Mouse (Mus musculus): ENCODE results near the gene Mettl13. TPM values are rescaled to one million over a fixed set of nuclear protein-coding genes. Genes with fewer than 3 reads are reported as not detected.

The Mettl13 gene
- polyA plus RNA-seq, 1 experiment from 2014 or later = 23.4 TPM

DNA sequence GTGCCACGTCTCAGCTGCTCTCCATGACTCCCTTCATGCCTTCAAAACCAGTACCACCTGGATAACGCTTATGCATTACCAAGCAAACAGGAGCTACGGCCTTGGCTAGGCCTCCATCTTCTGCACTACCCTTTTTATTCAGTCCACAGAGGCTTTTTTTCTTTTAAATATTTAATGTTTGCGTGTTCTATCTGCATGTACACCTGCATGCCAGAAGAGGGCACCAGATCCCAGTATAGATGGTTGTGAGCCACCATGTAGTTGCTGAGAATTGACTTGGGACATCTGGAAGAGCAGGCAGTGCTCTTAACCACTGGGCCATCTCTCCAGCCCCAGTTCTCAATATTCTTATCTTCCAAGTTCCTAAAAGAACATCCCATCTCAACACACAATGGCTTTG lies 16.8 kb downstream of the Mettl13 start:
- Histone ChIP-seq H3K4me2 (replicated peaks) (no peak overlapping the region), H3K4me3 (replicated peaks) (no peak overlapping the region), H3K27ac (replicated peaks) (no peak overlapping the region), H3K9ac (no peak overlapping the region), H3K4me1 (no peaks in the 10 kb centered on the region), H3K27me3 (no peaks in the 10 kb centered on the region), H3K36me3 (peaks cover 45% of the 10 kb centered on the region), H3K9me3 (replicated peaks) (no peaks in the 10 kb centered on the region)
- no peak for ATAC-seq (ENCODE audit: insufficient number of reproducible peaks, low FRiP score, low TSS enrichment, low read depth)
- 73% methylated on average over 4 of the region's 4 CpGs for WGBS

- H3K4me3 ChIP-seq (replicated peaks) = no peak overlapping the region
- H3K9me3 ChIP-seq (replicated peaks) = no peaks in the 10 kb centered on the region
- H3K27ac ChIP-seq (replicated peaks) = no peak overlapping the region
- H3K27me3 ChIP-seq = no peaks in the 10 kb centered on the region
- 59% methylated on average over 1 of the region's 1 CpGs for WGBS
- ATAC-seq (ENCODE audit: insufficient number of reproducible peaks, low FRiP score, low TSS enrichment, low read depth) = no peak
- H3K4me2 ChIP-seq (replicated peaks) = no peak overlapping the region
- H3K9ac ChIP-seq = no peak overlapping the region
- H3K4me1 ChIP-seq = no peaks in the 10 kb centered on the region
- peaks cover 36% of the 10 kb centered on the region for H3K36me3 ChIP-seq
These were observed 17.7 kb downstream of the Mettl13 start for GRCm38 (mm10) chr1:162530666-162531065.

DNA sequence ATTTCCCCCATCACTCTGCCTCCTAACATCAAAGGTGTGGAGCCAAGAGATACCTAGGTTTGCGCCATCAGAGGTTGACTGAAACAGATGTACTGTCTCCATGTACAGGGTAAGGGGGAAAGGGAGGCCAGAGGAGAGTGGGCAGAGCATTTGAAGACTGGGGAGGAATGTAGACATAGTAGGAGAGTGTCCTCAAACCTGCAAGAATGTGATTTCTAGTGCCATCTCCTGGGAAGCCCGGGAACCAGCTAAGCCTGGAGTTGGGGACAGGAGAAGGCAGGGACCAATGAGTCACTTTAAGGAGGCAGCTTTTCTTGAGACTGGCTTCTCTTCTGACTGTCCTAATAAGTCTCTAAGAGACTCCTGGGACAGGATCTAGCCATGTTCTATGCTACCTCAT lies 18.7 kb downstream of the Mettl13 start:
- no peaks in the 10 kb centered on the region for H3K4me1 ChIP-seq
- no peaks in the 10 kb centered on the region for H3K27me3 ChIP-seq
- ATAC-seq (ENCODE audit: insufficient number of reproducible peaks, low FRiP score, low TSS enrichment, low read depth) = no peak
- H3K9me3 ChIP-seq (replicated peaks) = no peaks in the 10 kb centered on the region
- H3K4me2 ChIP-seq (replicated peaks) = no peak overlapping the region
- H3K9ac ChIP-seq = no peak overlapping the region
- peaks cover 26% of the 10 kb centered on the region for H3K36me3 ChIP-seq
- no peak overlapping the region for H3K4me3 ChIP-seq (replicated peaks)
- 68% methylated on average over 2 of the region's 2 CpGs for WGBS
- H3K27ac ChIP-seq (replicated peaks) = no peak overlapping the region

DNA sequence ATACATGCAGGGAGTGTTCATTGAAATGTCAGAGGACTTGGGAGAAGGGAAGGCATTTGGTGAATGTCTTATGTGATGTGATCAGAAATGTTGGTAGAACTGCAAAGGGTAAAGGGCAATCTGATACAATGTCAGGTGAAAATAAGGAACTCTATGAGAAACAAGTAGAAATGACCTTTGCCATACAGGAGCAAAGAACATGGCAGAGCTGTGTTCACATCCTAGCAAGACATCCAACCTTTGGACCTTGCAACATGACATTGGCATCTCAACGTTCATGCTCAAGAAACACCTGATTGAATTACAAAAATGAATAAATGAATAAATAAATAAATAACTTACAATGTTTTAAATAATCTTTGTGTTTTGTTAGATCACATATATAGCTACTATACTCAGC lies 33.2 kb downstream of the Mettl13 start:
- H3K4me1 ChIP-seq = no peaks in the 10 kb centered on the region
- H3K27ac ChIP-seq (replicated peaks) = no peak overlapping the region
- H3K36me3 ChIP-seq = no peaks in the 10 kb centered on the region
- no peak overlapping the region for H3K9ac ChIP-seq
- no peak overlapping the region for H3K4me3 ChIP-seq (replicated peaks)
- no peaks in the 10 kb centered on the region for H3K27me3 ChIP-seq
- no peak for ATAC-seq (ENCODE audit: insufficient number of reproducible peaks, low FRiP score, low TSS enrichment, low read depth)
- 80% methylated on average over 1 of the region's 1 CpGs for WGBS
- H3K9me3 ChIP-seq (replicated peaks) = no peaks in the 10 kb centered on the region
- H3K4me2 ChIP-seq (replicated peaks) = no peak overlapping the region

DNA sequence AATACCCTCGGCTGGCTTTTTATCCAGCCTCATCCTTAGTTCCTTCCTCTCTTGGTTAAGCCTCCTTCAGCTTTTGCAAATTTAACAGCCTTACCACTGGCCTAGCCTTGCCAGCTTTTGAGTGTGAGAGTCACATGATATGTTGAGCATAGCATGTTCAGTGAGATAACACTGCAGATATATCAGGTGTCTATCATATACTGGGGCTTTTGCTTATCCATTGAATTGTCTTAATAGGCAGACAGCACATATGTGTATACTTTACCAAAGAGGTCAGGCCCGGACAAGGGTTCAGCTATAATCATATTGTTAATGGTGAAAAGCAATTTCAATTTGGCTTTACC lies 38.4 kb downstream of the Mettl13 start:
- 73% methylated on average over 2 of the region's 2 CpGs for WGBS

DNA sequence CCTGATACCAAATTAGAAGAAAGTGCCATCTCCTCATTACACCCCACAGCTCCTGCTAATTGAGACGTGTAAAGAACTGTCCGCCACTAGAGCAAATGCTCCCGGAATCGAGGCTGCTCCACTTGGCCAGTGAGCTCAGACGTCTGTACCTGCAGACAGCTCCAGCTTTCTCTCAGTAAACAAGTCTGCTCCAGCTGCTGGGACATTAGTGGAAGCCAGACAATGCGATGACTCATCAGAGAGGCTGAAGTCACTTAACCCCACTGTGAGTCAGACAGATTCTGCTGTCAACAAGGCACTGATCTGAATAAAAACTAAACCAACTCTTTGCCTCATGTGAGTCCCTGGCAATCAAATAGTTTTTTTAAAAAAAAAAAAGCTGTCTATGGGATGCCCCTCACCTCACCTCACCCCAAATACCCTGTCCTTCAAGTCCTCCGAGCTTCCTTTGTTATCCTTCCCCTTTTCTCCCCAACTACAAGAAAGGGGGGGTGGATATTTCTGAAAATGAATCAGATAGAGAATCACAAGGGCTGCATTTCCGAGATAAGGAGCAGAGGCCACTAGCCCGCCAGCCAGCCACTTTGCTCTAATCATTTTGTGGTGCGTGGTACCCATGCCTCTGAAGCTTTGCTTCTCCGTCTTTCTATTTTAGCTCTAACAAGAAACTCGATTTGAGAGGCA lies 38.9 kb downstream of the Mettl13 start:
- Histone ChIP-seq H3K4me3 (replicated peaks) (no peak overlapping the region), H3K36me3 (no peaks in the 10 kb centered on the region), H3K27me3 (no peaks in the 10 kb centered on the region), H3K9me3 (replicated peaks) (no peaks in the 10 kb centered on the region), H3K9ac (no peak overlapping the region), H3K27ac (replicated peaks) (no peak overlapping the region), H3K4me1 (peaks cover 7% of the 10 kb centered on the region; the same call in 1 of the 2 replicates), H3K4me2 (replicated peaks) (no peak overlapping the region)
- ATAC-seq (ENCODE audit: insufficient number of reproducible peaks, low FRiP score, low TSS enrichment, low read depth) = no peak
- 49% methylated on average over 12 of the region's 12 CpGs for WGBS

More for the DNA sequence above, 38.4 kb downstream of the Mettl13 start:
- H3K27ac ChIP-seq (replicated peaks) = no peak overlapping the region
- H3K9me3 ChIP-seq (replicated peaks) = no peaks in the 10 kb centered on the region
- H3K36me3 ChIP-seq = no peaks in the 10 kb centered on the region
- no peak overlapping the region for H3K4me3 ChIP-seq (replicated peaks)
- no peak overlapping the region for H3K4me2 ChIP-seq (replicated peaks)
- H3K9ac ChIP-seq = no peak overlapping the region
- no peaks in the 10 kb centered on the region for H3K27me3 ChIP-seq
- H3K4me1 ChIP-seq = peaks cover 7% of the 10 kb centered on the region; the same call in 1 of the 2 replicates
- ATAC-seq (ENCODE audit: insufficient number of reproducible peaks, low FRiP score, low TSS enrichment, low read depth) = no peak

- H3K9me3 ChIP-seq (replicated peaks) = no peaks in the 10 kb centered on the region
- H3K36me3 ChIP-seq = no peaks in the 10 kb centered on the region
- no peak for ATAC-seq (ENCODE audit: insufficient number of reproducible peaks, low FRiP score, low TSS enrichment, low read depth)
- H3K27me3 ChIP-seq = no peaks in the 10 kb centered on the region
- no peak overlapping the region for H3K4me3 ChIP-seq (replicated peaks)
- H3K4me2 ChIP-seq (replicated peaks) = no peak overlapping the region
- 83% methylated on average over 4 of the region's 4 CpGs for WGBS
- no peak overlapping the region for H3K9ac ChIP-seq
- peaks cover 7% of the 10 kb centered on the region; the same call in 1 of the 2 replicates for H3K4me1 ChIP-seq
- no peak overlapping the region for H3K27ac ChIP-seq (replicated peaks)
These were observed 39.9 kb downstream of the Mettl13 start for GRCm38 (mm10) chr1:162508211-162509005.

DNA sequence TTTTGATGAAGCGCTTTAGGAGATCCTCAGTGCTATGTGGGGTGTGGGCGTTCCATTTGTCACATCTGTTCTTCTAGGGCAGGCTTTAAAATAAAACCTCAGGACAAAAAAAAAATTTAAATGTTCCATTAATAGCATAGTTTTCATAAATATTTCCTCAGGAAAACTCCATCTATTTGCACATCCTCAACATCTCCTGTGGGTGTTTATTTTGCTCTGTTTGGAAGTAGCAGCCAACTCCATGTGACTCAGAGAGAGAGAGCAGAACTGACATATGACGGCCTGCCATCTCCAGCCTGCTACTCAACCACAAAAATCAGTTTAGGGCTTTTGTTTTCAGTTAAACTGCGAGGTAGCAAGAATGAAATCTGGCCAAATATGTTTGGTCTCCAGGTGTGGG lies 41.8 kb downstream of the Mettl13 start:
- H3K4me1 ChIP-seq = peaks cover 7% of the 10 kb centered on the region; the same call in 1 of the 2 replicates
- no peak for ATAC-seq (ENCODE audit: insufficient number of reproducible peaks, low FRiP score, low TSS enrichment, low read depth)
- H3K9ac ChIP-seq = no peak overlapping the region
- H3K9me3 ChIP-seq (replicated peaks) = no peaks in the 10 kb centered on the region
- 64% methylated on average over 4 of the region's 4 CpGs for whole genome bisulfite sequencing
- no peaks in the 10 kb centered on the region for H3K27me3 ChIP-seq
- H3K4me3 ChIP-seq (replicated peaks) = no peak overlapping the region
- H3K4me2 ChIP-seq (replicated peaks) = no peak overlapping the region
- H3K36me3 ChIP-seq = no peaks in the 10 kb centered on the region
- H3K27ac ChIP-seq (replicated peaks) = no peak overlapping the region

GRCm38 (mm10) chr1:162505649-162506048 lies 42.7 kb downstream of the Mettl13 start:
- H3K27me3 ChIP-seq = no peaks in the 10 kb centered on the region
- no peak overlapping the region for H3K9ac ChIP-seq
- peaks cover 7% of the 10 kb centered on the region; the same call in 1 of the 2 replicates for H3K4me1 ChIP-seq
- no peaks in the 10 kb centered on the region for H3K36me3 ChIP-seq
- no peak overlapping the region for H3K4me2 ChIP-seq (replicated peaks)
- 84% methylated on average over 6 of the region's 6 CpGs for WGBS
- H3K9me3 ChIP-seq (replicated peaks) = no peaks in the 10 kb centered on the region
- no peak overlapping the region for H3K4me3 ChIP-seq (replicated peaks)
- no peak overlapping the region for H3K27ac ChIP-seq (replicated peaks)
- ATAC-seq (ENCODE audit: insufficient number of reproducible peaks, low FRiP score, low TSS enrichment, low read depth) = no peak

Measured in embryonic facial prominence, embryonic 15.5 days (tissue).